Mouse (Mus musculus) spleen, adult 2 months (tissue): ENCODE results near the gene Il17ra. TPM values are rescaled to one million over a fixed set of nuclear protein-coding genes. Genes with fewer than 3 reads are reported as not detected.

Source experiments
- DNase-seq, 2 experiments: peaks; one replicate each; pipeline versions ENCODE4 v3.0.0 to v3.0.0-alpha.2; 2012 to 2021; ENCODE audit warnings: low spot score in 2 of 2, low read depth in 1 of 2
- H3K27ac ChIP-seq: fragments of 200-500 bp; 2 replicates; pipeline ENCODE4 v1.5.1; 2012; ENCODE audit warnings: low read length, inconsistent platforms; ENCODE audit not compliant: insufficient read depth
- H3K27me3 ChIP-seq: fragments of 200-500 bp; 2 replicates; pipeline ENCODE4 v1.6.1; 2012; ENCODE audit warnings: mild to moderate bottlenecking, moderate library complexity, low read length, inconsistent platforms; ENCODE audit not compliant: control insufficient read depth, insufficient read depth
- H3K36me3 ChIP-seq: fragments of 200-500 bp; 2 replicates; pipeline ENCODE4 v1.6.1; 2012; ENCODE audit warnings: mild to moderate bottlenecking, low read length, inconsistent platforms; ENCODE audit not compliant: control insufficient read depth, insufficient read depth
- H3K4me1 ChIP-seq: fragments of 200-500 bp; 2 replicates; pipeline ENCODE4 v1.6.1; 2011; ENCODE audit warnings: inconsistent platforms; ENCODE audit not compliant: control insufficient read depth, insufficient read depth, insufficient read length
- H3K4me3 ChIP-seq: fragments of 200-500 bp; 2 replicates; pipeline ENCODE4 v1.5.1; 2011; ENCODE audit warnings: mild to moderate bottlenecking, inconsistent platforms; ENCODE audit not compliant: insufficient read depth, insufficient read length; ENCODE audit errors: extremely low read depth
- CTCF ChIP-seq: fragments of 200-500 bp; IDR thresholded peaks from 2 replicates; pipeline ENCODE4 v1.5.1; 2011; ENCODE audit warnings: mild to moderate bottlenecking, inconsistent platforms; ENCODE audit not compliant: insufficient read depth, insufficient read length, insufficient replicate concordance; ENCODE audit errors: extremely low read depth
- POLR2A ChIP-seq: fragments of 200-500 bp; IDR thresholded peaks from 2 replicates; pipeline ENCODE4 v1.6.1; 2011; ENCODE audit warnings: low read depth, low read length, inconsistent platforms
- WGBS: fragments of 180-500 bp; shearing (Covaris S2); methylation state at CpG from one replicate; pipeline ENCODE4 v1.1.7; 2018; 5-methylcytosine and 5-hydroxymethylcytosine counted together
- polyA plus RNA-seq: library from polyadenylated mRNA; depleted of rRNA; stranded (reverse); fragments of >200 nt; gene quantifications from 2 replicates; pipeline ENCODE4 v1.2.3, GENCODE M21; 2012; rRNA removed

The Il17ra gene
- polyA plus RNA-seq, 1 experiment = 93.1 TPM

DNA sequence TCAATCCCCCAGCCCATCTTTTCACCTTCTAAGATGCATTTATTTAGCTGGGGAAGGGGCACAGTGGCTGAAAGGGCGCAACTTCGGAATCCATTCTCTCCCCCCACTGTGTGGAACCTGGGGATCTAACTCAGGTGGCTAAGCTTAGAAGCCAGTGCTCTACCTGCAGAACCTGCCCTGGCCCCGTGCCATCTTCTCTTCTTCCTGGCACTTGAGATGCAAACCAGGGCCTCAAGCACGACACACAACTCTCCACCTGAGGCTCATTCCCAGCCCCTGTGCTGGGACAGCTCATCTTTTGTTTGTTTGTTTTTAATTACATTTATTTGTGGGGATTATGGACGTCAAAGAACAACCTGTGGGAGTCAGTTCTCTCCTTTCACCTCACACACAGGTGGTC, 56.6 kb downstream of the Il17ra start:
- Histone ChIP-seq H3K36me3 (peaks cover 21% of the 10 kb centered on the region), H3K4me3 (no peak overlapping the region), H3K27ac (no peak overlapping the region), H3K27me3 (no peaks in the 10 kb centered on the region), H3K4me1 (no peaks in the 10 kb centered on the region)
- no peak for DNase-seq
- TF ChIP-seq POLR2A = no peak
- TF ChIP-seq CTCF = no peak
- 93% methylated on average over 5 of the region's 5 CpGs for WGBS

- Histone ChIP-seq H3K4me3 (no peak overlapping the region), H3K36me3 (peaks cover 15% of the 10 kb centered on the region), H3K27ac (no peak overlapping the region), H3K27me3 (no peaks in the 10 kb centered on the region), H3K4me1 (peaks cover 13% of the 10 kb centered on the region)
- DNase-seq = no peak
- WGBS = 93% methylated on average over 5 of the region's 5 CpGs
- TF ChIP-seq POLR2A (no peak), CTCF (no peak)
Measured at GRCm38 (mm10) chr6:120524796-120525195, 61.7 kb downstream of the Il17ra start.

- 27% methylated on average over 4 of the region's 4 CpGs for WGBS
- Histone ChIP-seq H3K27me3 (no peaks in the 10 kb centered on the region), H3K27ac (peak overlapping the region; percentile 61), H3K4me1 (peaks cover 13% of the 10 kb centered on the region), H3K4me3 (no peak overlapping the region; the same call in 1 of the 2 replicates), H3K36me3 (no peaks in the 10 kb centered on the region)
- TF ChIP-seq CTCF = no peak
- no peak for TF ChIP-seq POLR2A
- DNase-seq = no peak
Measured at GRCm38 (mm10) chr6:120529123-120529522, 66.1 kb downstream of the Il17ra start.

DNA sequence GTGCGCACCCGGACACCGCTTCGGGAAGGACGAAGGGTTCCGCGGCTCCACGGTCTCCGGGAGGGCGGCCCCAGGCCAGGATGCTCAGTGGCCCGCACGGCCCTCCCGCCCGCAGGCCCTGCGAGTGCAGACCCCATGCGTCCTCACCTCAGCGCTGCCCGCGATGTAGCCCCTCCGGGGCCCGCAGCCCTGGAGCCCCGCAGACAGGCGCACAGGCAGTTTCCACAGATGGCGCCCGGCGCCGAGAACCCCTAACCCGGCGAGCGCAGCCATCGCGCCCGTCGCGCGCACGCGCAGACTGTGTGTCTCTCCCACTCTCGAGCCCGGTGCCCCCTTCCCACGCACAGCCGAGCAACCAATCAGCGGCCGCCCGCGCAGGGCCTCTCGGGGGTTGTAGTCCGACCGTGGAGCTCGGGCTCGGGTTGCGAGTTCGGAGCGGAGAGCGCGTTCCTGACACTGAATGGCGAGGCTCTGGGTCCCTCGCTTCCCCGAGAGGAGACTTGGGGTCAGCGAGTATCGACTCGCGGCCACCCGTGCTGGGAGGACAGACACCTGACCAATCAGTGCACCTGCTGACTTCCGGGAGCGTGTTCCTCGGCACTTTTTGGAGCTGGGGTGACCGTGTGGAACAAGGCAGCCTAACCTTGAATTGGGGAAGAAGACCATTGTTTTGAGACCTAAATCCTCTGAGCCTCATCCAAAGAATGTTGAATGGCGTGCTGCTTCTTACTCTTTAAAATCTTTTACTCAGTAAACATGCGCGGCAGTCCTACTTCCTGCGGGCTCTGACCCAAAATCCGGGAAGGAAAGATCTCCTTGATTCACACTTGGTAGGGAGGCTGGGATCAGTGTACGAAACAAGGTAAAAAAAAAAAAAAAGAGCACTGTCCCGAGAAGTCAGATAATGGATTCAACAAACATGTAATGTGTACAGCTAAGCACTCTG, 68.2 kb downstream of the Il17ra start, which contains the start of gene Hdhd5:
Gene Hdhd5 (minus strand): TSS at position 300 of the 946 bp plus-strand sequence.
- H3K4me1 ChIP-seq = peaks cover 13% of the 10 kb centered on the region
- H3K27me3 ChIP-seq = no peaks in the 10 kb centered on the region
- H3K36me3 ChIP-seq = no peaks in the 10 kb centered on the region
- H3K27ac ChIP-seq = peak within 1 kb of the TSS; percentile 72
- TF ChIP-seq CTCF (no peak), POLR2A (peak; percentile 65)
- under 1% methylated on average over 75 of the region's 75 CpGs for WGBS
- peak; percentile 83 to 93 for DNase-seq
- H3K4me3 ChIP-seq = peak within 1 kb of the TSS; percentile 87

DNA sequence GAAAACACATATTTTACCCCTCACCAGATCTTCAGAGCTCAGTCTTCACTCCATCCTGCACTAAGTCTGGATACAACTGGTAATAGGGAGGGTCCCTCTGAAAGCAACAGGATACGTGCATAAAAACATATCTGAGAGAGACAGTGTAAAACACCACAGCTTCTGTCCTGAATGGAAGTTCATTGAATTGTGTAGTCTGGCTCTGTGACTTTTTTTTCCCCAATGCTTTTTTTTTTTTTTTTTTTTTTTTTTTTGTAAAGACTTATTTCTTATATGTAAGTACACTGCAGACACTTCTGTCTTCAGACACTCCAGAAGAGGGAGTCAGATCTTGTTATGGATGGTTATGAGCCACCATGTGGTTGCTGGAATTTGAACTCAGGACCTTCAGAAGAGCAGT, 69.5 kb downstream of the Il17ra start:
- Histone ChIP-seq H3K27ac (no peak overlapping the region), H3K4me1 (peaks cover 13% of the 10 kb centered on the region), H3K27me3 (no peaks in the 10 kb centered on the region), H3K36me3 (no peaks in the 10 kb centered on the region), H3K4me3 (no peak overlapping the region)
- WGBS = 89% methylated on average over 1 of the region's 1 CpGs
- no peak for DNase-seq
- TF ChIP-seq CTCF = no peak
- no peak for TF ChIP-seq POLR2A

DNA sequence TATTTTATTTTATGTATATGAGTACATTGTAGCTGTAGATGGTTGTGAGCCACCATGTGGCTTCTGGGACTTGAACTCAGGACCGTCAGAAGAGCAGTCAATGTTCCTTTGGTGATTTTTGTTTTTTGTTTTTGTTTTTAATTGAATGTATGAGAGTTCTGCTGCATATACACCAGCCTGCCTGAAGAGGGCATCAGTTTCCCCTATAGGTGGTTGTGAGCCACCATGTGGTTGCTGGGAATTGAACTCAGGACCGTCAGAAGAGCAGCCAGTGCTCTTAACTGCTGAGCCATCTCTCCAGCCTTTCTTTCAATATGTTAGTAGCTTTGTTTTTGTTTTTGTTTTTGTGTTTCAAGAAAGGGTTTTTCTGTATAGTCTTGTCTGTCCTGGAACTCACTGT, 73.3 kb downstream of the Il17ra start:
- DNase-seq = no peak

More for the DNA sequence above, 73.3 kb downstream of the Il17ra start:
- H3K27ac ChIP-seq = no peak overlapping the region
- TF ChIP-seq POLR2A = no peak
- TF ChIP-seq CTCF = no peak
- no peaks in the 10 kb centered on the region for H3K4me1 ChIP-seq
- H3K4me3 ChIP-seq = no peak overlapping the region
- WGBS = 79% methylated on average over 2 of the region's 2 CpGs
- H3K27me3 ChIP-seq = no peaks in the 10 kb centered on the region
- H3K36me3 ChIP-seq = no peaks in the 10 kb centered on the region

Other genes with a start within 250 kb of the Il17ra start
- gene D330020A13Rik, start 168.9 kb upstream of the Il17ra start, polyA plus RNA-seq = not detected in 2 replicates
- gene B4galnt3, start 168.7 kb upstream of the Il17ra start, polyA plus RNA-seq = 0.09 and 0.12 TPM in 2 replicates
- 3.6 and 4.2 TPM in 2 replicates for gene Kdm5a, start 99.1 kb upstream of the Il17ra start, polyA plus RNA-seq
- gene Ccdc77, start 98.9 kb upstream of the Il17ra start, polyA plus RNA-seq = 2.2 and 3.2 TPM in 2 replicates
- gene Tmem121b, start 30.6 kb downstream of the Il17ra start, polyA plus RNA-seq = 0.14 and 0.59 TPM in 2 replicates
- 25.2 and 25.3 TPM in 2 replicates for gene Hdhd5, start 68.1 kb downstream of the Il17ra start, polyA plus RNA-seq
- gene Cecr2, start 203.1 kb downstream of the Il17ra start, polyA plus RNA-seq = 9.1 and 13.1 TPM in 2 replicates